Mouse (Mus musculus): Measurements from ENCODE around the gene Twf2. TPM values are rescaled to one million over a fixed set of nuclear protein-coding genes. Genes with fewer than 3 reads are reported as not detected.

The Twf2 gene
- total RNA-seq, 2 experiments from 2014 or later, result 52.1 to 57.5 TPM

- no peak for DNase-seq
Observed at GRCm38 (mm10) chr9:106241541-106242164, 38.7 kb downstream of the Twf2 start.

- DNase-seq, result no peak
Observed at GRCm38 (mm10) chr9:106242813-106243488, 40.0 kb downstream of the Twf2 start.

GRCm38 (mm10) chr9:106249550-106249949 lies 46.6 kb downstream of the Twf2 start:
- DNase-seq, result no peak

GRCm38 (mm10) chr9:106250245-106250644 lies 47.3 kb downstream of the Twf2 start:
- no peak for DNase-seq

GRCm38 (mm10) chr9:106251066-106251465 lies 48.2 kb downstream of the Twf2 start:
- no peak for DNase-seq

- DNase-seq, result no peak
Observed at GRCm38 (mm10) chr9:106254001-106254400, 51.1 kb downstream of the Twf2 start.

- no peak for DNase-seq
Observed at GRCm38 (mm10) chr9:106258412-106258811, 55.5 kb downstream of the Twf2 start.

GRCm38 (mm10) chr9:106258990-106259389 lies 56.1 kb downstream of the Twf2 start:
- DNase-seq, result no peak

GRCm38 (mm10) chr9:106261058-106261457 lies 58.1 kb downstream of the Twf2 start:
- DNase-seq, result no peak

GRCm38 (mm10) chr9:106261491-106261890 lies 58.6 kb downstream of the Twf2 start:
- no peak for DNase-seq

- DNase-seq, result no peak
Observed at GRCm38 (mm10) chr9:106262075-106262474, 59.2 kb downstream of the Twf2 start.

GRCm38 (mm10) chr9:106263381-106263924 lies 60.5 kb downstream of the Twf2 start:
- DNase-seq, result no peak

Small RNA genes lying within 50 kb of the gene (microRNA-seq; reads per million reads assigned to microRNA genes)
- gene Mir135a-1 (5.5 to 6.6 reads per million in 2 experiments), gene Mirlet7g (105,913 to 107,828 reads per million in 2 experiments)

Other genes with a start within 250 kb of the Twf2 start
- gene Col6a5, start 242.5 kb upstream of the Twf2 start, total RNA-seq (2021), result 1 to 10 TPM in 1 of 2 experiments, under 1 TPM in 1; 0.95 to 1.1 TPM
- gene Col6a4, start 106.3 kb upstream of the Twf2 start, total RNA-seq (2021), result 1 to 10 TPM; 1.2 to 1.8 TPM
- 1 to 10 TPM; 4.2 to 4.8 TPM for gene Glyctk, start 45.0 kb upstream of the Twf2 start, total RNA-seq (2021)
- 100 to 1,000 TPM; 143 TPM for gene Wdr82, start 32.2 kb upstream of the Twf2 start, total RNA-seq (2021)
- gene Ppm1m, start 3.4 kb upstream of the Twf2 start, total RNA-seq (2021), result 10 to 100 TPM; 16.0 to 20.8 TPM
- 1 to 10 TPM in 1 of 2 experiments, under 1 TPM in 1; 0.97 to 1.6 TPM for gene Tlr9, start 19.5 kb downstream of the Twf2 start, total RNA-seq (2021)
- 100 to 1,000 TPM; 138 to 142 TPM for gene Alas1, start 45.5 kb downstream of the Twf2 start, total RNA-seq (2021)
- gene Poc1a, start 78.0 kb downstream of the Twf2 start, total RNA-seq (2021), result 10 to 100 TPM; 10.6 to 12.2 TPM
- gene Dusp7, start 165.5 kb downstream of the Twf2 start, total RNA-seq (2021), result 10 to 100 TPM; 86.0 to 88.6 TPM
- 100 to 1,000 TPM; 265 to 274 TPM for gene Rpl29, start 226.3 kb downstream of the Twf2 start, total RNA-seq (2021)
- 10 to 100 TPM; 11.3 to 15.5 TPM for gene Acy1, start 235.2 kb downstream of the Twf2 start, total RNA-seq (2021)
- 10 to 100 TPM; 11.3 to 11.9 TPM for gene Abhd14b, start 244.4 kb downstream of the Twf2 start, total RNA-seq (2021)
- gene Abhd14a, start 244.6 kb downstream of the Twf2 start, total RNA-seq (2021), result 10 to 100 TPM; 38.5 to 41.0 TPM